ENCODE assay signal across 8 mouse cellular contexts in genomic region chr13:98573261-98574056, GRCm38 (mm10).
DNase-seq lines count a peak whose midpoint lies in the region; ATAC-seq and TF ChIP-seq lines count a peak whose summit lies in the region.

No protein-coding gene starts in this region.

- H3K9ac ChIP-seq in kidney, postnatal 0 days (ENCODE audit: low read depth, low read length), result peak overlapping the region; percentile 50; the same call in 1 of the 2 replicates
- peak overlapping the region; percentile 28; the same call in 1 of the 2 replicates for H3K9ac ChIP-seq in embryonic facial prominence, embryonic 15.5 days
- H3K9ac ChIP-seq in intestine, embryonic 15.5 days, result no peak overlapping the region; the same call in 1 of the 2 replicates
- peak overlapping the region; percentile 58 for H3K9ac ChIP-seq in neural tube, embryonic 13.5 days

- 31% methylated on average over 39 of the region's 39 CpGs for WGBS in kidney, postnatal 0 days
- WGBS in embryonic facial prominence, embryonic 15.5 days, result 10% methylated on average over 39 of the region's 39 CpGs
- WGBS in intestine, embryonic 15.5 days, result 46% methylated on average over 39 of the region's 39 CpGs
- 15% methylated on average over 39 of the region's 39 CpGs for WGBS in neural tube, embryonic 13.5 days

- no peak for TF ChIP-seq CTCF in kidney, postnatal 0 days (IDR thresholded peaks at IDR 0.05; ENCODE audit: low read depth)

- peak; percentile 19 for DNase-seq in kidney, postnatal 0 days (ENCODE audit: low spot score)
- no peak for DNase-seq in kidney, adult 9 months
- no peak for DNase-seq in lung, postnatal 4 days
- DNase-seq in embryo, embryonic 11 days, result no peak

- peaks cover 8% of the 10 kb centered on the region for H3K27me3 ChIP-seq in kidney, postnatal 0 days (ENCODE audit: insufficient read depth, low read length)
- peaks cover 41% of the 10 kb centered on the region for H3K27me3 ChIP-seq in embryonic facial prominence, embryonic 15.5 days
- peaks cover 23% of the 10 kb centered on the region for H3K27me3 ChIP-seq in intestine, embryonic 15.5 days (replicated peaks)
- peaks cover 75% of the 10 kb centered on the region for H3K27me3 ChIP-seq in neural tube, embryonic 13.5 days

- peaks cover 15% of the 10 kb centered on the region; the same call in 1 of the 2 replicates for H3K4me1 ChIP-seq in kidney, postnatal 0 days (replicated peaks; ENCODE audit: insufficient read depth, low read length)
- H3K4me1 ChIP-seq in embryonic facial prominence, embryonic 15.5 days, result peaks cover 34% of the 10 kb centered on the region
- H3K4me1 ChIP-seq in intestine, embryonic 15.5 days (replicated peaks), result peaks cover 17% of the 10 kb centered on the region
- H3K4me1 ChIP-seq in neural tube, embryonic 13.5 days (replicated peaks), result peaks cover 24% of the 10 kb centered on the region

- H3K27ac ChIP-seq in kidney, postnatal 0 days, result no peak overlapping the region
- peak overlapping the region; percentile 74 for H3K27ac ChIP-seq in embryonic facial prominence, embryonic 15.5 days (replicated peaks)
- no peak overlapping the region for H3K27ac ChIP-seq in intestine, embryonic 15.5 days
- no peak overlapping the region for H3K27ac ChIP-seq in neural tube, embryonic 13.5 days (replicated peaks)

- peak; percentile 37; the same call in 1 of the 2 replicates for ATAC-seq in kidney, postnatal 0 days (replicated peaks; ENCODE audit: low FRiP score, low read depth)
- ATAC-seq in embryonic facial prominence, embryonic 15.5 days (ENCODE audit: insufficient number of reproducible peaks, low FRiP score, low TSS enrichment, low read depth), result peak; percentile 82
- ATAC-seq in intestine, embryonic 15.5 days, result peak; percentile 17; the same call in 1 of the 2 replicates
- peak; percentile 44 for ATAC-seq in neural tube, embryonic 13.5 days (ENCODE audit: low read depth)
- no peak for ATAC-seq in activated CD4-positive, CD25-positive, alpha-beta regulatory T cell, adult 4 months

- H3K9me3 ChIP-seq in kidney, postnatal 0 days (replicated peaks; ENCODE audit: low read length), result no peaks in the 10 kb centered on the region
- no peaks in the 10 kb centered on the region for H3K9me3 ChIP-seq in embryonic facial prominence, embryonic 15.5 days (replicated peaks)
- H3K9me3 ChIP-seq in intestine, embryonic 15.5 days, result no peaks in the 10 kb centered on the region
- H3K9me3 ChIP-seq in neural tube, embryonic 13.5 days, result no peaks in the 10 kb centered on the region

- no peaks in the 10 kb centered on the region for H3K36me3 ChIP-seq in kidney, postnatal 0 days (ENCODE audit: insufficient read depth, low read length)
- H3K36me3 ChIP-seq in embryonic facial prominence, embryonic 15.5 days, result no peaks in the 10 kb centered on the region
- no peaks in the 10 kb centered on the region for H3K36me3 ChIP-seq in intestine, embryonic 15.5 days
- H3K36me3 ChIP-seq in neural tube, embryonic 13.5 days, result no peaks in the 10 kb centered on the region

- peak overlapping the region; percentile 65 for H3K4me2 ChIP-seq in kidney, postnatal 0 days (ENCODE audit: low read length)
- H3K4me2 ChIP-seq in embryonic facial prominence, embryonic 15.5 days (replicated peaks), result peak overlapping the region; percentile 71
- peak overlapping the region; percentile 96 for H3K4me2 ChIP-seq in intestine, embryonic 15.5 days (replicated peaks)
- peak overlapping the region; percentile 74 for H3K4me2 ChIP-seq in neural tube, embryonic 13.5 days

- H3K4me3 ChIP-seq in kidney, postnatal 0 days (replicated peaks; ENCODE audit: low read depth, low read length), result peak overlapping the region; percentile 33
- peak overlapping the region; percentile 45 for H3K4me3 ChIP-seq in embryonic facial prominence, embryonic 15.5 days (replicated peaks)
- H3K4me3 ChIP-seq in intestine, embryonic 15.5 days (replicated peaks), result peak overlapping the region; percentile 43
- peak overlapping the region; percentile 42 for H3K4me3 ChIP-seq in neural tube, embryonic 13.5 days
